Mouse (Mus musculus) forebrain, embryonic 12.5 days (tissue): ENCODE measurements at regions not wholly inside any gene's neighbourhood (a gene's known extent, or its start where the extent isn't known, plus 50 kb on each side); places are given as distances from the start of the nearest gene placed in this dataset.

Source experiments
- ATAC-seq: fragments of 200-750 bp; cut with Nextera tagmentation; 2 replicates; pipeline ENCODE4 v1.8.0; 2017; ENCODE audit warnings: moderate TSS enrichment; ENCODE audit not compliant: low FRiP score
- H3K27ac ChIP-seq: fragments of 300-500 bp; sonication (generic); 2 replicates; pipeline ENCODE4 v1.5.1; 2016; ENCODE audit warnings: mild to moderate bottlenecking
- H3K27me3 ChIP-seq: fragments of 300-500 bp; sonication (generic); 2 replicates; pipeline ENCODE4 v1.6.1; 2016; ENCODE audit warnings: mild to moderate bottlenecking
- H3K36me3 ChIP-seq: fragments of 300-500 bp; sonication (generic); replicated peaks from 2 replicates; pipeline ENCODE4 v1.6.1; 2016; ENCODE audit warnings: mild to moderate bottlenecking
- H3K4me1 ChIP-seq: fragments of 300-500 bp; sonication (generic); 2 replicates; pipeline ENCODE4 v1.6.1; 2016
- H3K4me2 ChIP-seq: fragments of 300-500 bp; sonication (generic); 2 replicates; pipeline ENCODE4 v1.6.1; 2016; ENCODE audit warnings: mild to moderate bottlenecking, moderate library complexity
- H3K4me3 ChIP-seq: fragments of 300-500 bp; sonication (generic); replicated peaks from 2 replicates; pipeline ENCODE4 v1.5.1; 2016; ENCODE audit warnings: mild to moderate bottlenecking
- H3K9ac ChIP-seq: fragments of 300-500 bp; sonication (generic); 2 replicates; pipeline ENCODE4 v1.6.1; 2016; ENCODE audit warnings: mild to moderate bottlenecking
- H3K9me3 ChIP-seq: fragments of 300-500 bp; sonication (generic); 2 replicates; pipeline ENCODE4 v1.6.1; 2016
- WGBS: fragments of 180-500 bp; shearing (Covaris S2); methylation state at CpG from one replicate; pipeline ENCODE4 v1.1.7; 2016; 5-methylcytosine and 5-hydroxymethylcytosine counted together

- 0 out of 2 replicates have a peak, but pooled peaks cover 5% of the 10 kb centered on the region for H3K4me1 ChIP-seq
- no peak overlapping the region for H3K27ac ChIP-seq
- WGBS, result 58% methylated on average over 15 of the region's 15 CpGs
- H3K9ac ChIP-seq, result no peak overlapping the region
- no peak overlapping the region for H3K4me3 ChIP-seq
- no peaks in the 10 kb centered on the region for H3K36me3 ChIP-seq
- no peak for ATAC-seq
- no peaks in the 10 kb centered on the region for H3K9me3 ChIP-seq
- no peaks in the 10 kb centered on the region for H3K27me3 ChIP-seq
- H3K4me2 ChIP-seq, result no peak overlapping the region
Observed at GRCm38 (mm10) chr13:52702201-52702611, 119.2 kb downstream of the Syk start.

GRCm38 (mm10) chr13:52703401-52704164 lies 120.6 kb downstream of the Syk start:
- Histone ChIP-seq H3K4me1 (0 out of 2 replicates have a peak, but pooled peaks cover 5% of the 10 kb centered on the region), H3K4me3 (no peak overlapping the region), H3K4me2 (no peak overlapping the region), H3K36me3 (no peaks in the 10 kb centered on the region), H3K27me3 (no peaks in the 10 kb centered on the region), H3K27ac (no peak overlapping the region), H3K9me3 (no peaks in the 10 kb centered on the region), H3K9ac (no peak overlapping the region)
- ATAC-seq, result no peak
- WGBS, result 72% methylated on average over 12 of the region's 12 CpGs

DNA sequence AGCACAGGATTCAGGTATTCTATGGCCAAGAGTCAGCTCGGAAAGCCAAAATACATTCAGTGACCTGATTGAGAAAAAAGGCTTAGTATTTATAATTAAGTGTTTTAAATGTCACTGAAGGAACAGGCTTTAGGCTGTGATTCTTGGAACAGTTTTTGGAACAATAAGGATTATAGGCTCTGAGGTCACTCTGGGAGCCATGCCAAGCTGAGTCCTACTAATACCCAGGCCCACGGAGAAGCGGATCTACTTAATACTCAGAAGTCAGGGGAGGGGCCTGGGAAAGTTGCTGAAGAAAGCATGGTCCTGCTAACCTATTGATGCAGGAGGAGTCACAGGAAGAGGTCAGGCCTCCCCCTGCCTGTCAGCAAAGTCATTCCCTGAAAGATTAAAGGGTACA lies 121.7 kb downstream of the Syk start:
- H3K9me3 ChIP-seq, result no peaks in the 10 kb centered on the region
- H3K27ac ChIP-seq, result no peak overlapping the region
- H3K4me1 ChIP-seq, result 0 out of 2 replicates have a peak, but pooled peaks cover 5% of the 10 kb centered on the region
- no peak overlapping the region for H3K4me2 ChIP-seq
- WGBS, result 38% methylated on average over 3 of the region's 3 CpGs
- H3K4me3 ChIP-seq, result no peak overlapping the region
- ATAC-seq, result no peak
- no peaks in the 10 kb centered on the region for H3K27me3 ChIP-seq
- no peaks in the 10 kb centered on the region for H3K36me3 ChIP-seq
- no peak overlapping the region for H3K9ac ChIP-seq

- Histone ChIP-seq H3K4me3 (no peak overlapping the region), H3K4me1 (no peaks in the 10 kb centered on the region), H3K9ac (no peak overlapping the region), H3K4me2 (no peak overlapping the region), H3K27me3 (peaks cover 14% of the 10 kb centered on the region), H3K9me3 (no peaks in the 10 kb centered on the region), H3K36me3 (no peaks in the 10 kb centered on the region), H3K27ac (no peak overlapping the region)
- no peak for ATAC-seq
- 43% methylated on average over 5 of the region's 5 CpGs for WGBS
Observed at GRCm38 (mm10) chr13:52709580-52709979, 126.6 kb downstream of the Syk start.

DNA sequence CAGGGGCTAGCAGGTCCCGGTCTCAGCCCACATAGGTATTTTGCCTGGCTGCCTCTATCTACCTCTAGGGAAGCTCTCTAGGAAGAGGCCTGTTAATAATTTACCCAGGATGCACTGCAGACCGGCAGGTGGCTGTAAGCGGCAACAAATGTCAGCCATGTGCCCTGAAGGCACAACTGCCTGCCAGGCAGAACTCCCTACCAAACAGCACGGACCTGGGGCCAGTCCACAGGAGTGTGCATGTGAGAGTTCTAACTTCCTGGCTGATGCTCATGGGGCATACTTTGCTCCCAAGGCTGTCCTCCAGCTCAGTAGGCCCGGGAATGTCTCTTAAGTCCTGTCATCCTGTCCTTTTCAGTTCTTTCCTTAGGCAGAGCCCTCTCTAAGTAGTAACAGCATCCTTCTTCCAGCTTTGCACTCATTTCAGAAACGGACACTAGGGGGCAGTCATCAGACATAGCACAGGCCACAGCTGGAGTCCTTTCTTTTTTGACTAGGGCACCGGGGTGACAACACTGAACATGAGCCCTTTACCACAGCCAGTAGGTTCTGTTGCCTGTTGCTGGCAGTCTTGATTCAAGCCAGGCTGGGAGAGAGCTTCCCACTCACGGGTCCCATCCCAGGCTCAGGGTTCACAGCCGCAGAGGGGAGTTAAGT lies 128.9 kb downstream of the Syk start:
- Histone ChIP-seq H3K4me3 (no peak overlapping the region), H3K27me3 (peaks cover 14% of the 10 kb centered on the region), H3K4me2 (no peak overlapping the region), H3K27ac (no peak overlapping the region), H3K9ac (no peak overlapping the region), H3K36me3 (no peaks in the 10 kb centered on the region), H3K4me1 (no peaks in the 10 kb centered on the region), H3K9me3 (no peaks in the 10 kb centered on the region)
- no peak for ATAC-seq
- WGBS, result 43% methylated on average over 9 of the region's 9 CpGs

GRCm38 (mm10) chr13:52721463-52721862 lies 138.5 kb downstream of the Syk start:
- H3K9ac ChIP-seq, result no peak overlapping the region
- no peaks in the 10 kb centered on the region for H3K9me3 ChIP-seq
- no peaks in the 10 kb centered on the region for H3K4me1 ChIP-seq
- no peak overlapping the region for H3K4me3 ChIP-seq
- no peak for ATAC-seq
- H3K27me3 ChIP-seq, result no peaks in the 10 kb centered on the region
- H3K27ac ChIP-seq, result no peak overlapping the region
- WGBS, result 87% methylated on average over 6 of the region's 6 CpGs
- H3K36me3 ChIP-seq, result no peaks in the 10 kb centered on the region
- H3K4me2 ChIP-seq, result no peak overlapping the region

- H3K9me3 ChIP-seq, result no peaks in the 10 kb centered on the region
- no peaks in the 10 kb centered on the region for H3K4me1 ChIP-seq
- WGBS, result 83% methylated on average over 3 of the region's 3 CpGs
- no peak overlapping the region for H3K27ac ChIP-seq
- H3K9ac ChIP-seq, result no peak overlapping the region
- no peak overlapping the region for H3K4me3 ChIP-seq
- no peaks in the 10 kb centered on the region for H3K36me3 ChIP-seq
- ATAC-seq, result no peak
- H3K27me3 ChIP-seq, result no peaks in the 10 kb centered on the region
- H3K4me2 ChIP-seq, result no peak overlapping the region
Observed at GRCm38 (mm10) chr13:52722718-52723117, 139.7 kb downstream of the Syk start.

- no peak for ATAC-seq
- H3K4me3 ChIP-seq, result no peak overlapping the region
- H3K27ac ChIP-seq, result no peak overlapping the region
- H3K27me3 ChIP-seq, result no peaks in the 10 kb centered on the region
- no peaks in the 10 kb centered on the region for H3K9me3 ChIP-seq
- no peak overlapping the region for H3K4me2 ChIP-seq
- 84% methylated on average over 10 of the region's 10 CpGs for WGBS
- peaks cover 8% of the 10 kb centered on the region for H3K4me1 ChIP-seq
- H3K9ac ChIP-seq, result no peak overlapping the region
- no peaks in the 10 kb centered on the region for H3K36me3 ChIP-seq
Observed at GRCm38 (mm10) chr13:52726043-52726442, 143.1 kb downstream of the Syk start.

DNA sequence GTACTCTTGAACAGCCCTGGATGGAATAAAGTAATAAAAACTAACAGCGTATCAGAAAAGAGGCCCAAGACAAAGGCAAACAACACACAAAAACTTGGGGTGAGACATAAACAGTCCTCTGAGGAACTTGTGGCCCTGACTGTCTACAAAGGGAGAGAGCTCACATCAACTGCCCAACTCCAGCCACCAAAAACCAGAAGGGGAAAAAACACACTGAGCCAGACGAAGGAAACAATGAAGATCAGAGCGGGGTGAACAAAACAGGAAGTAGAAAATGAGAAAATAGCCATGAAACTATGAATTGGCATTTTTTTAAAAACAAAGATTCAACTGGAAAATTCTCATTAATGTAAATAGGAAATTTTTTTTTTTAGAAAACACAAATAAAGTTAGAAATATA lies 143.6 kb downstream of the Syk start:
- WGBS, result 84% methylated on average over 3 of the region's 3 CpGs
- no peak overlapping the region for H3K27ac ChIP-seq
- H3K4me1 ChIP-seq, result peaks cover 8% of the 10 kb centered on the region
- H3K4me3 ChIP-seq, result no peak overlapping the region
- ATAC-seq, result no peak
- H3K4me2 ChIP-seq, result no peak overlapping the region
- no peaks in the 10 kb centered on the region for H3K36me3 ChIP-seq
- H3K9me3 ChIP-seq, result no peaks in the 10 kb centered on the region
- no peak overlapping the region for H3K9ac ChIP-seq
- no peaks in the 10 kb centered on the region for H3K27me3 ChIP-seq

DNA sequence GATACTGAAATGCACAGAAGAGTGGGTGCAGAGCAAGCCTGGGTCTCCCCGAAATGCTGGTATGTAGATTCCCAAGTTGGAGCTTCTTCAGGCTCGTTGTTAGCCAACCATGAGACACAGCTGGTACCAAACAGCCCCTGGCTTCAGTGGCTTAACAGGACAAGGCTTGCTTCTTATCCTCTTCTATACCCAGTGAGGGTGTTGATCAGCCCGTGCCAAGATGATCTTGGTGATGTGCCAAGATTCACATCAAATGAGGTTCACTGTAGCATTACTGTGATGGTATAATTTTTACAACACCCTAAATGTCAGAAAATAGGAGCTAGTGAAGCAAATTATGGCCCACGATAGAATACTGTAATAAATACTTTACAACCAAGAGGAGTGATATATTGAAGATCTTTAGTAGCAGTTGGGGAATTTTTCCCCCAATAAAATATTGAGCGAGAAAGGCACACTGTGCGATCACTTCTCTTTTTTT lies 152.5 kb downstream of the Syk start:
- no peak for ATAC-seq
- Histone ChIP-seq H3K4me2 (no peak overlapping the region), H3K36me3 (no peaks in the 10 kb centered on the region), H3K9ac (no peak overlapping the region), H3K4me3 (no peak overlapping the region), H3K27me3 (no peaks in the 10 kb centered on the region), H3K9me3 (no peaks in the 10 kb centered on the region), H3K27ac (no peak overlapping the region), H3K4me1 (peaks cover 3% of the 10 kb centered on the region)
- 84% methylated on average over 6 of the region's 6 CpGs for WGBS

DNA sequence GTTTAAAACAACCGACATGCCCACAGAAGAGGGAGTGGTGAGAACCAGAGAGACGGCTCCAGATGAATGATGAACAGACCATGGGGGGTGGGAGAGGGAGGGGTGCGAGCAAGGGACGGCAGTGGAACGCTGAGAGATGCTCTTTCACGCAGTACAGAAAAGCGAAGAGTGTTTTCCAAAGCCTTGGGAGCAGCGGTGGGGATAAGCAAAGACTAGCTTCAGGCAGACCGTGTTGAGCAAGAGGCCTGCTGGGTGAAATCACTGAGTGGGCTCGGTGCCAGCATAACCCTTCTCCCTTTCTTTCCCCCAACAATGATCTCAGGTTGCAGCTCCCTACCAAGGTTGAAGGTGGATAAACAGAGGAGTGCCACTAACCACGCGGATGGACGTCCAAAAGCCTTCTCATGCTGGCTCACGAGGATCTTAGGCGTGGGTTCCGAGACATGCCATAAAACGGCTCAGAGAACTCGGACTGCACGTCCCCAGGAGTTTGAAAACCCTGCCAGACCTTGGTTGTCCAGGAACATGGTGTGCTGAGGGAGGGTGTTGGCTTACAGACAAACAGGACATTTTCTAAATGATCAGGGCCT lies 153.1 kb downstream of the Syk start:
- WGBS, result 64% methylated on average over 19 of the region's 19 CpGs
- H3K27ac ChIP-seq, result no peak overlapping the region
- no peaks in the 10 kb centered on the region for H3K27me3 ChIP-seq
- no peaks in the 10 kb centered on the region for H3K9me3 ChIP-seq
- no peak overlapping the region for H3K4me3 ChIP-seq
- no peaks in the 10 kb centered on the region for H3K36me3 ChIP-seq
- no peak overlapping the region for H3K9ac ChIP-seq
- ATAC-seq, result no peak
- H3K4me2 ChIP-seq, result no peak overlapping the region
- H3K4me1 ChIP-seq, result no peaks in the 10 kb centered on the region; the same call in 1 of the 2 replicates

GRCm38 (mm10) chr13:52738095-52738660 lies 155.2 kb downstream of the Syk start:
- Histone ChIP-seq H3K4me3 (no peak overlapping the region), H3K9me3 (no peaks in the 10 kb centered on the region), H3K27ac (no peak overlapping the region), H3K4me1 (no peaks in the 10 kb centered on the region; the same call in 1 of the 2 replicates), H3K36me3 (no peaks in the 10 kb centered on the region), H3K4me2 (no peak overlapping the region), H3K9ac (no peak overlapping the region), H3K27me3 (no peaks in the 10 kb centered on the region)
- WGBS, result 68% methylated on average over 9 of the region's 9 CpGs
- ATAC-seq, result no peak
